Comparison of ENCODE assay signal across 8 mouse cellular contexts in the genomic region with DNA sequence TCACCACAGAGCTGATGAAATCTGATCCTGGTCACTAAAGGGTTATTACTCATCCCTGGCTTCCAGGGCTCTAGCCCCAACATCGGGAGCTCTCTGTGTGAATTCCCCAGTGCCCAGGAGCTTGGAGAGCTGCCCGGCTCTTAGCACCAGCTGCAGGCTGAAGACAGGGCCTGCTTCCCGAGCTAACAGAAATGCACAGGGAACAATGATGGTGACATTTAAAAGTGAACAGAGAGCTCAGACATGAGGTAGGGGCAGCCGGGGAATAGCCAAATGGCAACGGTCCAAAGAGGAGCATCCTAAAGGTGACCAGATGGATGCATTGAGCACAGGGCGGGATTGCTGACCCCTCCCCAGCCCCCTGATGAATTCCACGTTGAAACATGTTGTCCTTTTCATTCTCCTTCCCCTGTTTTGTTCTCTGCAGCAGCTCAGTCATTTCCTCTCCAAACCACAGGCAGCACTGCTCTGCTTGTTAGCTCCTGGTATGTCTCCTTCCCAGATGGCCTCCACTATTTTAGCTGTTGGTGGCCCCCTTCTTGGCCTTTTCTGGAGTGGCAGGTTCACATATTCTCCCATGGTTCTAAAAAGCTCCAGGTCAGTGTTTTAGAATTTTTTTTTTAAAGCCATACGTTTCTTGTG. TPM values are rescaled to one million over a fixed set of nuclear protein-coding genes. Genes with fewer than 3 reads are reported as not detected.
A peak's percentile ranks its signal among the peaks of the same experiment; 100 is the strongest.
DNase-seq lines count a peak whose midpoint lies in the region; ATAC-seq and TF ChIP-seq lines count a peak whose summit lies in the region.

No protein-coding gene starts in this region.

- 58% methylated on average over 8 of the region's 8 CpGs for WGBS in limb, embryonic 12.5 days
- 68% methylated on average over 8 of the region's 8 CpGs for WGBS in limb, embryonic 10.5 days
- 50% methylated on average over 8 of the region's 8 CpGs for WGBS in limb, embryonic 14.5 days
- 72% methylated on average over 8 of the region's 8 CpGs for WGBS in kidney, adult 2 months
- 63% methylated on average over 8 of the region's 8 CpGs for WGBS in liver, embryonic 11.5 days

- H3K4me1 ChIP-seq in limb, embryonic 12.5 days (replicated peaks), result peaks cover 24% of the 10 kb centered on the region
- H3K4me1 ChIP-seq in limb, embryonic 10.5 days, result peaks cover 23% of the 10 kb centered on the region
- H3K4me1 ChIP-seq in limb, embryonic 14.5 days (ENCODE audit: control insufficient read depth, insufficient read depth, low read length), result peaks cover 17% of the 10 kb centered on the region
- H3K4me1 ChIP-seq in kidney, adult 2 months (ENCODE audit: control insufficient read depth, insufficient read depth, low read length), result no peaks in the 10 kb centered on the region
- no peaks in the 10 kb centered on the region for H3K4me1 ChIP-seq in liver, embryonic 11.5 days (replicated peaks; ENCODE audit: control insufficient read depth, insufficient read depth, low read length)

- H3K36me3 ChIP-seq in limb, embryonic 12.5 days, result peaks cover 77% of the 10 kb centered on the region
- peaks cover 85% of the 10 kb centered on the region for H3K36me3 ChIP-seq in limb, embryonic 10.5 days
- H3K36me3 ChIP-seq in limb, embryonic 14.5 days (ENCODE audit: control insufficient read depth, insufficient read depth, low read length), result peaks cover 67% of the 10 kb centered on the region
- no peaks in the 10 kb centered on the region for H3K36me3 ChIP-seq in kidney, adult 2 months (ENCODE audit: control insufficient read depth, insufficient read depth, low read length)
- peaks cover 4% of the 10 kb centered on the region for H3K36me3 ChIP-seq in liver, embryonic 11.5 days (ENCODE audit: control insufficient read depth, insufficient read depth, low read length)

- H3K27ac ChIP-seq in limb, embryonic 12.5 days, result 0 out of 2 replicates have a peak overlapping the region, but pooled peaks have one; percentile 45
- H3K27ac ChIP-seq in limb, embryonic 10.5 days, result no peak overlapping the region
- H3K27ac ChIP-seq in limb, embryonic 14.5 days (replicated peaks; ENCODE audit: low read depth, low read length), result 0 out of 2 replicates have a peak overlapping the region, but pooled peaks have one; percentile 43
- H3K27ac ChIP-seq in kidney, adult 2 months (ENCODE audit: insufficient read depth, low read depth, low read length), result no peak overlapping the region
- H3K27ac ChIP-seq in liver, embryonic 11.5 days (ENCODE audit: low read depth, low read length), result no peak overlapping the region

- intact Hi-C loops in heart, postnatal 10 days (cut with DNase I), result no loop called here

- H3K9me3 ChIP-seq in limb, embryonic 12.5 days, result peaks cover 2% of the 10 kb centered on the region; the same call in 1 of the 2 replicates
- H3K9me3 ChIP-seq in limb, embryonic 10.5 days (replicated peaks), result no peaks in the 10 kb centered on the region; the same call in 1 of the 2 replicates
- H3K9me3 ChIP-seq in limb, embryonic 14.5 days (ENCODE audit: control insufficient read depth, low read length), result no peaks in the 10 kb centered on the region
- no peaks in the 10 kb centered on the region for H3K9me3 ChIP-seq in liver, embryonic 11.5 days (ENCODE audit: control insufficient read depth, low read length)

- no peak for DNase-seq in limb, embryonic 10.5 days (ENCODE audit: low spot score)
- peak; percentile 41 to 60 for DNase-seq in cerebellum, postnatal 25 days
- peak; percentile 78 to 82 for DNase-seq in heart, postnatal 10 days
- DNase-seq in limb, embryonic 14.5 days (ENCODE audit: low spot score), result peak; percentile 57
- DNase-seq in kidney, adult 2 months, result no peak
- DNase-seq in embryo, embryonic 11 days, result no peak
- DNase-seq in liver, embryonic 11.5 days (ENCODE audit: low spot score), result no peak

- no peak for TF ChIP-seq CTCF in kidney, adult 2 months (conservative IDR thresholded peaks at IDR 0.05; ENCODE audit: insufficient read depth, insufficient read length, low read depth, low read length)

- H3K4me2 ChIP-seq in limb, embryonic 12.5 days, result no peak overlapping the region
- no peak overlapping the region for H3K4me2 ChIP-seq in limb, embryonic 14.5 days (replicated peaks; ENCODE audit: low read depth, low read length, severe bottlenecking)
- no peak overlapping the region for H3K4me2 ChIP-seq in liver, embryonic 11.5 days

- ATAC-seq in limb, embryonic 12.5 days (ENCODE audit: insufficient number of reproducible peaks, insufficient read depth, low FRiP score, low TSS enrichment, low read depth), result no peak
- peak; percentile 67 for ATAC-seq in limb, embryonic 14.5 days (ENCODE audit: low FRiP score, low read depth)
- ATAC-seq in liver, embryonic 11.5 days (replicated peaks; ENCODE audit: low FRiP score), result no peak

- no peak overlapping the region for H3K9ac ChIP-seq in limb, embryonic 12.5 days (replicated peaks)
- 0 out of 2 replicates have a peak overlapping the region, but pooled peaks have one; percentile 12 for H3K9ac ChIP-seq in limb, embryonic 14.5 days (ENCODE audit: low read depth, low read length, severe bottlenecking)
- H3K9ac ChIP-seq in liver, embryonic 11.5 days (ENCODE audit: low read depth, low read length), result no peak overlapping the region

- no peaks in the 10 kb centered on the region for H3K27me3 ChIP-seq in limb, embryonic 12.5 days
- no peaks in the 10 kb centered on the region for H3K27me3 ChIP-seq in limb, embryonic 10.5 days (ENCODE audit: low read depth, poor library complexity, severe bottlenecking)
- no peaks in the 10 kb centered on the region for H3K27me3 ChIP-seq in limb, embryonic 14.5 days (ENCODE audit: control insufficient read depth, insufficient read depth, low read length)
- no peaks in the 10 kb centered on the region for H3K27me3 ChIP-seq in kidney, adult 2 months (replicated peaks; ENCODE audit: control insufficient read depth, insufficient read depth, low read length)
- no peaks in the 10 kb centered on the region for H3K27me3 ChIP-seq in liver, embryonic 11.5 days (replicated peaks; ENCODE audit: control insufficient read depth, insufficient read depth, low read length)

- no peak for TF ChIP-seq POLR2A in limb, embryonic 14.5 days (IDR thresholded peaks at IDR 0.05; ENCODE audit: borderline replicate concordance, extremely low read depth, insufficient read depth, insufficient read length)
- TF ChIP-seq POLR2A in kidney, adult 2 months (IDR thresholded peaks at IDR 0.05; ENCODE audit: low read depth, low read length), result no peak

- H3K4me3 ChIP-seq in limb, embryonic 12.5 days (replicated peaks), result no peak overlapping the region
- no peak overlapping the region for H3K4me3 ChIP-seq in limb, embryonic 10.5 days
- H3K4me3 ChIP-seq in limb, embryonic 14.5 days (replicated peaks; ENCODE audit: low read length), result no peak overlapping the region
- H3K4me3 ChIP-seq in kidney, adult 2 months (ENCODE audit: insufficient read depth, low read depth, low read length), result no peak overlapping the region
- no peak overlapping the region for H3K4me3 ChIP-seq in liver, embryonic 11.5 days (ENCODE audit: low read depth, low read length)

RNA-seq across cellular contexts. Expression of a gene that starts 58.4 kb away (rescaled TPM):
- polyA plus RNA-seq in limb, embryonic 12.5 days (2016; fragmentation: Nextera tagmentation; extraction: Ambion mirVana), result 45.0 and 46.4 TPM in 2 replicates
- polyA plus RNA-seq in limb, embryonic 10.5 days (2016; fragmentation: Nextera tagmentation; extraction: Ambion mirVana), result 28.2 and 35.5 TPM in 2 replicates
- total RNA-seq in heart, postnatal 10 days (2021), result 10 to 100 TPM; 52.7 to 84.4 TPM
- polyA plus RNA-seq in limb, embryonic 14.5 days (2012; rRNA removed), result 30.9 and 31.2 TPM in 2 replicates
- polyA plus RNA-seq in limb, embryonic 14.5 days (2014; fragmentation: Nextera tagmentation; extraction: Ambion mirVana), result 61.8 and 66.6 TPM in 2 replicates
- polyA plus RNA-seq in kidney, adult 2 months (2012; rRNA removed), result 31.0 and 34.5 TPM in 2 replicates
- 50.8 and 53.5 TPM in 2 replicates for polyA plus RNA-seq in liver, embryonic 11.5 days (2014; fragmentation: Nextera tagmentation; extraction: Ambion mirVana)

Comparison
In these comparisons a context has a peak if more than half of its experiments do, and no peak if none do; other contexts are left out.
1. H3K27ac ChIP-seq: peak in limb, embryonic 12.5 days (single experiment) and limb, embryonic 14.5 days (single experiment); none in limb, embryonic 10.5 days (single experiment), kidney, adult 2 months (single experiment) and liver, embryonic 11.5 days (single experiment).
2. DNase-seq: peak in cerebellum, postnatal 25 days (2 of 2), heart, postnatal 10 days (2 of 2) and limb, embryonic 14.5 days (single experiment); none in limb, embryonic 10.5 days (single experiment), kidney, adult 2 months (single experiment), embryo, embryonic 11 days (single experiment) and liver, embryonic 11.5 days (single experiment).